Mouse (Mus musculus): ENCODE measurements around the gene Samhd1.

DNA sequence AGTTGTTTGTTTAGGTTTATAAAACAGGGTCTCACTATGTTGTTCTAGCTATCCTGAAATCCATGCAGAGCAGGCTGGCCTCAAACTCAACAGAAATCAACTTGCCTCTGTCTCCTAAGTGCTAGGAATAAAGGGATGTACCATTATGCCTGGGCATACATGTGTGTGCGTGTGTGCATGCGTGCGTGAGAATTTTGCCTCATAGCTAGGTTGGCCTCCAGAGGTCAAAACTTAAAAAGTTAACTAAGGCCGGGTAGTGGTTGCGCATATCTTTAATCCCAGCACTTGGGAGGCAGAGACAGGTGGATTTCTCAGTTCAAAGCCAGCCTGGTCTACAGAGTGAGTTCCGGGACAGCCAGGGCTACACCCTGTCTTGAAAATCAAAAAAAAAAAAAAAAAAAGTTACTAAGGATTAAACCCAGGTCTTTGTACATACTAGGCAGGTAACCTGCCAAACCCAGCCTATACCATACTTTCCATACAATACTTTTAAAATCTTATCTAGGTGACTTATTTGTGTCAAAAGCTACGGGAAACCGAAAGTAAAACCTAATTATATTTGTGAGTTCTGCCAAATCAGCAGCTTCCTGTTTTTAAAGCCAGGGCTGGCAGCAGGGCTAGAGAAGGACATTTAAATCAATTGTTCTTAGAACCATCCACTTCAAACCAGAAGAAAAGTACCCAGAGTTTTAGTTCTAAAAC is 4.1 kb downstream of the Samhd1 start:
- TF ChIP-seq CTCF (IDR thresholded peaks at IDR 0.05; ENCODE audit: low read depth, low read length) (no peak), POLR2A (IDR thresholded peaks at IDR 0.05; ENCODE audit: extremely low read depth, insufficient read depth, low read length) (no peak)
